Mouse (Mus musculus) embryonic facial prominence, embryonic 11.5 days (tissue): ENCODE measurements at regions not wholly inside any gene's neighbourhood (a gene's known extent, or its start where the extent isn't known, plus 50 kb on each side); places are given as distances from the start of the nearest gene placed in this dataset.

ENCODE experiments used
- ATAC-seq: fragments of 200-750 bp; cut with Nextera tagmentation; replicated peaks from 2 replicates; pipeline ENCODE4 v1.8.0; 2017; ENCODE audit warnings: low read depth; ENCODE audit not compliant: insufficient number of reproducible peaks, low FRiP score, low TSS enrichment
- DNase-seq: peaks from one replicate; pipeline ENCODE4 v3.0.0-alpha.2; 2015; ENCODE audit warnings: low spot score
- H3K27ac ChIP-seq: fragments of 300-500 bp; sonication (generic); replicated peaks from 2 replicates; pipeline ENCODE4 v1.5.1; 2014; ENCODE audit warnings: mild to moderate bottlenecking, low read depth, low read length, control low read depth
- H3K27me3 ChIP-seq: fragments of 300-500 bp; sonication (generic); 2 replicates; pipeline ENCODE4 v1.6.1; 2014; ENCODE audit warnings: mild to moderate bottlenecking, low read length, moderate library complexity, mixed read lengths; ENCODE audit not compliant: control insufficient read depth, insufficient read depth
- H3K36me3 ChIP-seq: fragments of 300-500 bp; sonication (generic); replicated peaks from 2 replicates; pipeline ENCODE4 v1.6.1; 2014; ENCODE audit warnings: low read depth, mild to moderate bottlenecking, low read length, moderate library complexity, mixed read lengths; ENCODE audit not compliant: control insufficient read depth, insufficient read depth
- H3K4me1 ChIP-seq: fragments of 300-500 bp; sonication (generic); 2 replicates; pipeline ENCODE4 v1.6.1; 2014; ENCODE audit warnings: low read length, mixed read lengths; ENCODE audit not compliant: control insufficient read depth, insufficient read depth
- H3K4me2 ChIP-seq: fragments of 300-500 bp; sonication (generic); 2 replicates; pipeline ENCODE4 v1.6.1; 2014; ENCODE audit warnings: low read depth, mild to moderate bottlenecking, control low read depth, low read length, moderate library complexity
- H3K4me3 ChIP-seq: fragments of 300-500 bp; sonication (generic); 2 replicates; pipeline ENCODE4 v1.5.1; 2014; ENCODE audit warnings: low read depth, low read length, control low read depth
- H3K9ac ChIP-seq: fragments of 300-500 bp; sonication (generic); replicated peaks from 2 replicates; pipeline ENCODE4 v1.6.1; 2014; ENCODE audit warnings: mild to moderate bottlenecking, control low read depth, low read length
- H3K9me3 ChIP-seq: fragments of 300-500 bp; sonication (generic); replicated peaks from 2 replicates; pipeline ENCODE4 v1.6.1; 2016; ENCODE audit warnings: mild to moderate bottlenecking, low read length, inconsistent platforms, mixed read lengths; ENCODE audit not compliant: control insufficient read depth
- WGBS: fragments of 180-500 bp; shearing (Covaris S2); extraction: QIAGEN DNeasy Blood & Tissue Kit; methylation state at CpG from one replicate; pipeline ENCODE4 v1.1.7; 2014; 5-methylcytosine and 5-hydroxymethylcytosine counted together

- Histone ChIP-seq H3K4me2 (no peak overlapping the region), H3K27ac (no peak overlapping the region), H3K27me3 (no peaks in the 10 kb centered on the region), H3K4me3 (no peak overlapping the region), H3K9ac (no peak overlapping the region), H3K36me3 (no peaks in the 10 kb centered on the region), H3K9me3 (no peaks in the 10 kb centered on the region), H3K4me1 (no peaks in the 10 kb centered on the region)
- DNase-seq (no peak), ATAC-seq (no peak)
- 73% methylated on average over 4 of the region's 4 CpGs for WGBS
Measured at GRCm38 (mm10) chr14:37323392-37323791, 188.3 kb upstream of the Ghitm start.

GRCm38 (mm10) chr14:37315239-37315895 is 180.3 kb upstream of the Ghitm start:
- ATAC-seq: no peak
- H3K4me3 ChIP-seq: no peak overlapping the region
- WGBS: 71% methylated on average over 7 of the region's 7 CpGs
- no peaks in the 10 kb centered on the region for H3K9me3 ChIP-seq
- H3K27ac ChIP-seq: no peak overlapping the region
- no peak overlapping the region for H3K9ac ChIP-seq
- no peak for DNase-seq
- no peaks in the 10 kb centered on the region for H3K27me3 ChIP-seq
- H3K4me2 ChIP-seq: no peak overlapping the region
- H3K4me1 ChIP-seq: no peaks in the 10 kb centered on the region
- H3K36me3 ChIP-seq: no peaks in the 10 kb centered on the region

- no peaks in the 10 kb centered on the region for H3K9me3 ChIP-seq
- no peak for ATAC-seq
Measured at GRCm38 (mm10) chr14:37313906-37314305, 178.8 kb upstream of the Ghitm start.

GRCm38 (mm10) chr14:37312887-37313286 is 177.8 kb upstream of the Ghitm start:
- H3K9ac ChIP-seq: no peak overlapping the region
- DNase-seq (no peak), ATAC-seq (no peak)
- H3K27me3 ChIP-seq: no peaks in the 10 kb centered on the region
- no peaks in the 10 kb centered on the region for H3K9me3 ChIP-seq
- H3K4me3 ChIP-seq: no peak overlapping the region
- no peak overlapping the region for H3K27ac ChIP-seq
- H3K4me1 ChIP-seq: no peaks in the 10 kb centered on the region
- 81% methylated on average over 3 of the region's 3 CpGs for WGBS
- no peaks in the 10 kb centered on the region for H3K36me3 ChIP-seq
- no peak overlapping the region for H3K4me2 ChIP-seq

More at GRCm38 (mm10) chr14:37313906-37314305, 178.8 kb upstream of the Ghitm start:
- H3K36me3 ChIP-seq: no peaks in the 10 kb centered on the region
- no peak overlapping the region for H3K9ac ChIP-seq
- no peaks in the 10 kb centered on the region for H3K27me3 ChIP-seq
- H3K27ac ChIP-seq: no peak overlapping the region
- no peaks in the 10 kb centered on the region for H3K4me1 ChIP-seq
- DNase-seq: no peak
- H3K4me2 ChIP-seq: no peak overlapping the region
- H3K4me3 ChIP-seq: no peak overlapping the region

GRCm38 (mm10) chr14:37306622-37307274 is 171.7 kb upstream of the Ghitm start:
- no peak overlapping the region for H3K9ac ChIP-seq
- H3K4me2 ChIP-seq: no peak overlapping the region
- DNase-seq (no peak), ATAC-seq (peak; percentile 65; the same call in 1 of the 2 replicates)
- no peaks in the 10 kb centered on the region for H3K9me3 ChIP-seq
- H3K36me3 ChIP-seq: no peaks in the 10 kb centered on the region
- H3K27me3 ChIP-seq: no peaks in the 10 kb centered on the region
- H3K27ac ChIP-seq: no peak overlapping the region
- no peak overlapping the region for H3K4me3 ChIP-seq
- no peaks in the 10 kb centered on the region for H3K4me1 ChIP-seq
- WGBS: 47% methylated on average over 2 of the region's 2 CpGs

GRCm38 (mm10) chr14:37298631-37299030 is 163.6 kb upstream of the Ghitm start:
- Histone ChIP-seq H3K9me3 (no peaks in the 10 kb centered on the region), H3K4me1 (no peaks in the 10 kb centered on the region), H3K9ac (no peak overlapping the region), H3K27ac (no peak overlapping the region), H3K4me2 (no peak overlapping the region), H3K36me3 (no peaks in the 10 kb centered on the region), H3K4me3 (no peak overlapping the region), H3K27me3 (no peaks in the 10 kb centered on the region)
- DNase-seq (no peak), ATAC-seq (no peak)

- H3K4me1 ChIP-seq: no peaks in the 10 kb centered on the region
- no peaks in the 10 kb centered on the region for H3K36me3 ChIP-seq
- DNase-seq (no peak), ATAC-seq (no peak)
- no peaks in the 10 kb centered on the region for H3K9me3 ChIP-seq
- H3K4me3 ChIP-seq: no peak overlapping the region
- no peaks in the 10 kb centered on the region for H3K27me3 ChIP-seq
- no peak overlapping the region for H3K9ac ChIP-seq
- 50% methylated on average over 1 of the region's 1 CpGs for WGBS
- no peak overlapping the region for H3K4me2 ChIP-seq
- H3K27ac ChIP-seq: no peak overlapping the region
Measured at GRCm38 (mm10) chr14:37296531-37296930, 161.5 kb upstream of the Ghitm start.

- Histone ChIP-seq H3K36me3 (no peaks in the 10 kb centered on the region), H3K9me3 (no peaks in the 10 kb centered on the region), H3K27me3 (no peaks in the 10 kb centered on the region), H3K4me2 (no peak overlapping the region), H3K9ac (no peak overlapping the region), H3K27ac (no peak overlapping the region), H3K4me1 (no peaks in the 10 kb centered on the region), H3K4me3 (no peak overlapping the region)
- ATAC-seq (no peak), DNase-seq (no peak)
- 64% methylated on average over 4 of the region's 4 CpGs for WGBS
Measured at GRCm38 (mm10) chr14:37292084-37292860, 157.2 kb upstream of the Ghitm start.
